Mouse (Mus musculus) kidney, postnatal 0 days (tissue): ENCODE measurements at regions not wholly inside any gene's neighbourhood (a gene's known extent, or its start where the extent isn't known, plus 50 kb on each side); places are given as distances from the start of the nearest gene placed in this dataset.

ENCODE experiments used
- ATAC-seq: fragments of 200-750 bp; cut with Nextera tagmentation; replicated peaks from 2 replicates; pipeline ENCODE4 v1.8.0; 2017; ENCODE audit warnings: low read depth, moderate number of reproducible peaks, moderate TSS enrichment, moderate library complexity; ENCODE audit not compliant: low FRiP score
- DNase-seq: peaks from one replicate; pipeline ENCODE4 v3.0.0-alpha.2; 2016; ENCODE audit warnings: low spot score
- H3K27ac ChIP-seq: fragments of 300-500 bp; sonication (generic); 2 replicates; pipeline ENCODE4 v1.5.1; 2014; ENCODE audit warnings: mild to moderate bottlenecking
- H3K27me3 ChIP-seq: fragments of 300-500 bp; sonication (generic); 2 replicates; pipeline ENCODE4 v1.6.1; 2014; ENCODE audit warnings: low read length, mixed read lengths; ENCODE audit not compliant: insufficient read depth
- H3K36me3 ChIP-seq: fragments of 300-500 bp; sonication (generic); 2 replicates; pipeline ENCODE4 v1.6.1; 2014; ENCODE audit warnings: low read length, mixed read lengths; ENCODE audit not compliant: insufficient read depth
- H3K4me1 ChIP-seq: fragments of 300-500 bp; sonication (generic); replicated peaks from 2 replicates; pipeline ENCODE4 v1.6.1; 2014; ENCODE audit warnings: antibody characterized with exemption, low read length, mixed read lengths; ENCODE audit not compliant: insufficient read depth
- H3K4me2 ChIP-seq: fragments of 300-500 bp; sonication (generic); 2 replicates; pipeline ENCODE4 v1.6.1; 2014; ENCODE audit warnings: mild to moderate bottlenecking, low read length, moderate library complexity, mixed read lengths
- H3K4me3 ChIP-seq: fragments of 300-500 bp; sonication (generic); replicated peaks from 2 replicates; pipeline ENCODE4 v1.5.1; 2014; ENCODE audit warnings: low read depth, low read length
- H3K9ac ChIP-seq: fragments of 300-500 bp; sonication (generic); 2 replicates; pipeline ENCODE4 v1.6.1; 2014; ENCODE audit warnings: low read depth, low read length
- H3K9me3 ChIP-seq: fragments of 300-500 bp; sonication (generic); replicated peaks from 2 replicates; pipeline ENCODE4 v1.6.1; 2016; ENCODE audit warnings: low read length, inconsistent platforms, mixed read lengths
- CTCF ChIP-seq: IDR thresholded peaks from 2 replicates; pipeline ENCODE4 v1.5.1; 2016; ENCODE audit warnings: antibody characterized with exemption, low read depth, mild to moderate bottlenecking, moderate library complexity
- WGBS: fragments of 180-500 bp; shearing (Covaris S2); extraction: QIAGEN DNeasy Blood & Tissue Kit; methylation state at CpG from one replicate; pipeline ENCODE4 v1.1.7; 2014; 5-methylcytosine and 5-hydroxymethylcytosine counted together

DNA sequence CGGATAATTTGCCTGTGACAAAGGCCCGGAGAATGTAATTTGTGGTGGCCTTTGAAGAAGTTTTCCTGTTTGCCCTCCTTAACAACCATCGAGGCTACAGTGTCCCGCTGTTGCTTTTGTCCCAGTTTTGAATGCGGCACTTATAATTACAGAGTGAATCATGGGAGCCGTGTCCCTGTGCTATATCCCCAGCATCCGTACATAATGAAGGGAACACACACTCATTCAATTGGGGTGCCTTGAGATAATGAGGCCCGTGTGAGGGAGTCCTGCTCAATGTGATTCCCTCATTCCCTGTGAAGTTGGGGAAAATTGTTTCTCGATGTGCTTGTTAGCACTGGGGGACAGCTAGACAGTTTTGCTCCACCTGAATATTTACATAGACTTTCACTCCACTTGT, 528.9 kb upstream of the Tenm3 start:
- DNase-seq (no peak), ATAC-seq (no peak)
- WGBS = 90% methylated on average over 9 of the region's 9 CpGs
- Histone ChIP-seq H3K36me3 (no peaks in the 10 kb centered on the region), H3K27ac (no peak overlapping the region), H3K27me3 (no peaks in the 10 kb centered on the region), H3K4me1 (no peaks in the 10 kb centered on the region), H3K4me3 (no peak overlapping the region), H3K9me3 (no peaks in the 10 kb centered on the region), H3K9ac (no peak overlapping the region), H3K4me2 (no peak overlapping the region)
- no peak for TF ChIP-seq CTCF

DNA sequence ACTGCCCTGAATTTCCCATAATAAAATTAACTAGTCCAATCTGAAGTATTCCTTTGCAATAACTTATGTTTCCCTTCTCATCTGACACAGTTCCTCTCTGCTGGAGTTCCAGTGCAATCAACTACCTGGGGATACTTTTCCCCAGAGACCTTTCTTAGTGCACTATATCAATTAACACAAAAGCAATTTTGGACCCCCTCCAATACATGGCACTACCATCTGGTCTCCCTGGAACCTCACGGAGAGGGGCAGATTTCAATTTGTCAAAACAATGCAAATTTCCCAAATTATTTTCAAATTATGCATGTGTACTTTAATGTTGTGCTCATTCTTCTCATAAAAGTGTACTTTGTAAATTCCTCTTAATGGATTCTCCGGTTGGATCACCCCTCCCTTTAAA, 518.9 kb upstream of the Tenm3 start:
- H3K36me3 ChIP-seq = no peaks in the 10 kb centered on the region
- DNase-seq (no peak), ATAC-seq (no peak)
- H3K4me2 ChIP-seq = no peak overlapping the region
- H3K9ac ChIP-seq = no peak overlapping the region
- H3K27ac ChIP-seq = no peak overlapping the region
- no peak overlapping the region for H3K4me3 ChIP-seq
- no peaks in the 10 kb centered on the region for H3K27me3 ChIP-seq
- 87% methylated on average over 2 of the region's 2 CpGs for WGBS
- no peaks in the 10 kb centered on the region for H3K4me1 ChIP-seq
- no peaks in the 10 kb centered on the region for H3K9me3 ChIP-seq
- no peak for TF ChIP-seq CTCF

DNA sequence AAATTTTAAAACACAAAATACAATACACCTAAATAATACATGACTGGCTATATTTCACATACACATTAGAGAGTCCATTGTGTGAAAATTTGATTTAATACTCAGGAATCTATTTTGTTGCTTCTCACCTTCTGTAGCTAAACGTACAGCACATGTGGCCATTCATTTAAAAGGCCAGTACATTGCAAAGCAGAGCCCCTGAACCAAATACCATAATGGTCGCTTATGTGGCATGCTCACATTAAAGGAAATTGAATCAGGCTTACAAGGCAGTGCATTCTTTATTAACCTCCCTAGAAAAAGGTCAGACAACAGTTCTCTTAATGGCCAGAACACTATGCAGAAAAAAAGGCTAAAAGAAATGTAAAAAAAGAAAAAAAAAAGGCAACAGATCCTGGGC, 517.7 kb upstream of the Tenm3 start:
- no peaks in the 10 kb centered on the region for H3K36me3 ChIP-seq
- no peaks in the 10 kb centered on the region for H3K4me1 ChIP-seq
- ATAC-seq = no peak
- WGBS = 52% methylated on average over 2 of the region's 2 CpGs
- H3K9ac ChIP-seq = no peak overlapping the region
- TF ChIP-seq CTCF = no peak
- DNase-seq = no peak
- no peak overlapping the region for H3K4me2 ChIP-seq
- no peaks in the 10 kb centered on the region for H3K27me3 ChIP-seq
- H3K27ac ChIP-seq = no peak overlapping the region
- H3K9me3 ChIP-seq = no peaks in the 10 kb centered on the region
- H3K4me3 ChIP-seq = no peak overlapping the region

DNA sequence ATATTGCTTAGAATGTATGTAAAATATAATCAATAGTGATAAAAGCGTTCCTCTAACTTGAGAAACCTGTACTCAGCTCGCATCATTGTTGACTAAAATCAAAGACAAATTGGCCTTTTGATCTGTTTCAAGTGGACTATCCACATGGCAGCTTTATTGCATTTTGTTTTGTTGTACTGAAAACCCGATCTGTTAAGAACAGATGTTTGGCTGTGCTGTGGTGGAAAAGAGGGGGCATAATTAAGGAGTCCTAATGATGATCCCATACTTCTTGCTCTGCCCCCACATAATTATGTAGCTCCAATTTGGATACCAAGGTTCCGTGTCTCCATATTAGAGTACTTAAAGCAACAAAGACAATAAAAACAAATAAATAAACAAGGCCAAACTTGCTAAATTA, 516.4 kb upstream of the Tenm3 start:
- Histone ChIP-seq H3K4me1 (no peaks in the 10 kb centered on the region), H3K27me3 (no peaks in the 10 kb centered on the region), H3K9ac (no peak overlapping the region), H3K36me3 (no peaks in the 10 kb centered on the region), H3K4me2 (no peak overlapping the region), H3K27ac (no peak overlapping the region), H3K4me3 (no peak overlapping the region), H3K9me3 (no peaks in the 10 kb centered on the region)
- ATAC-seq (no peak), DNase-seq (no peak)
- 57% methylated on average over 4 of the region's 4 CpGs for WGBS
- no peak for TF ChIP-seq CTCF

DNA sequence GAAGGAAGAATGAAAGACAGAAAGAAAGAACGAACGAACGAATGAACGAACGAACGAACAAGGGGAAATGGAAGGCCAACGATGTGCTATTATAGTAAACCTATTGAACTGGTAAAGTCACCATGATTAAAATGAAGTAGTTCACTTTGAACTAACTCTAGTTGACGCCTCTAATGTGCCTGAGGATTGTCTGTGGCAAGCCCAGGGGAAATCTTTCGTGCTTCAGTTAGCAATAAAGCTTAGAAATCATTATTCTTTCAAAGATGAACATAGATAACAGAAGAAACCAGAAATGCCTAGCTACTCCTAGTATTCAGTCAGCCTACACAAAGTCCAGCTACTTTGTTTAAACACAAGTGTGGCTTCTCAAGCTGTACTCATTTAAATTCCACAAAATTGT, 515.9 kb upstream of the Tenm3 start:
- H3K36me3 ChIP-seq = no peaks in the 10 kb centered on the region
- H3K9ac ChIP-seq = no peak overlapping the region
- no peaks in the 10 kb centered on the region for H3K4me1 ChIP-seq
- no peak overlapping the region for H3K27ac ChIP-seq
- no peak for DNase-seq
- H3K9me3 ChIP-seq = no peaks in the 10 kb centered on the region
- H3K4me2 ChIP-seq = no peak overlapping the region
- no peak overlapping the region for H3K4me3 ChIP-seq
- TF ChIP-seq CTCF = no peak
- 84% methylated on average over 9 of the region's 9 CpGs for WGBS
- H3K27me3 ChIP-seq = no peaks in the 10 kb centered on the region
- ATAC-seq = no peak

DNA sequence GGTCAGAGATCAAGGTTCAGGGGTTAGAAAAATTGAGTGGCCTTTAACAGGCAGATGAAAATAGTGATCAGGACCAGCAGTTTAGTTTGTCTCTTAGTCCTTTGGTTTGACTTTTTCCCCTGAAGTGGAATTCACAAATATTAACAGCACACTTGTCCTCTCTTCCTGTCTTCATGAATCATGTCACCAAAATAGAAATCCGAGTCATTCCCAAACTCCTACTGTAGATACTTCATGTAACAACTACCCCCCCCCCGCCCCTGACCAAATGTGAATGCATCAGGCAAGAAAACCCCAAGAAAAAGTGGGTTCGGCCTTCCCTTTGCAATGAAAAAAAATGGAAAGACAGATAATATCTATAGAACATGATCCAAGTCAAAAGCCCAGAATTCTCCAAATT, 504.9 kb upstream of the Tenm3 start:
- no peaks in the 10 kb centered on the region for H3K36me3 ChIP-seq
- WGBS = 62% methylated on average over 3 of the region's 3 CpGs
- no peak overlapping the region for H3K9ac ChIP-seq
- H3K4me1 ChIP-seq = 0 out of 2 replicates have a peak, but pooled peaks cover 4% of the 10 kb centered on the region
- ATAC-seq = no peak
- H3K4me2 ChIP-seq = no peak overlapping the region
- H3K27ac ChIP-seq = no peak overlapping the region
- no peaks in the 10 kb centered on the region for H3K9me3 ChIP-seq
- no peaks in the 10 kb centered on the region for H3K27me3 ChIP-seq
- no peak for TF ChIP-seq CTCF
- DNase-seq = peak; percentile 7
- H3K4me3 ChIP-seq = no peak overlapping the region

DNA sequence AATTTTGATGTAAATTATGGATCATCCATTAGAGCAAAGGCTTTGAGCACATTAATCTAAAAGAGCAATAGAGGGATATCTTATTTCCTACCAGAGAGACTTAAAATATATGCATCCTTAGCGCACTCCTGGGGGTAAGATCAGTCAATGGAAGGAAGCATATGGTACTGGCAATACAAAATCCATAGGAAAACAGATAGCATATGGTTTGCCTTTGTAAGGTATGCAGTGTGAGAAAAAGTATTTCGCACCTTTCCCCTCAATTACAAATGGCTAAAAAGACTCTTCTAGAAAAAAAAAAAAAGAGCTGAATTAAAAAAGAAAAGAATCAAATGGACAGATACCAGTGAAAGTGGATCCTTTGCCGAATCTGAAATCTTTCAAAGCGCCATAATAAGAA, 495.0 kb upstream of the Tenm3 start:
- H3K9me3 ChIP-seq = no peaks in the 10 kb centered on the region
- ATAC-seq (no peak), DNase-seq (no peak)
- no peaks in the 10 kb centered on the region for H3K36me3 ChIP-seq
- 77% methylated on average over 4 of the region's 4 CpGs for WGBS
- H3K27me3 ChIP-seq = no peaks in the 10 kb centered on the region
- no peak overlapping the region for H3K4me3 ChIP-seq
- no peak overlapping the region for H3K4me2 ChIP-seq
- H3K9ac ChIP-seq = no peak overlapping the region
- no peak for TF ChIP-seq CTCF
- no peaks in the 10 kb centered on the region for H3K4me1 ChIP-seq
- no peak overlapping the region for H3K27ac ChIP-seq
